Mouse (Mus musculus) liver, embryonic 13.5 days (tissue): Measurements from ENCODE around the gene Upk3b. TPM values are rescaled to one million over a fixed set of nuclear protein-coding genes. Genes with fewer than 3 reads are reported as not detected.

Source experiments
- ATAC-seq: fragments of 200-750 bp; cut with Nextera tagmentation; 2 replicates; pipeline ENCODE4 v1.8.0; 2017; ENCODE audit warnings: low read depth, mild to moderate bottlenecking, moderate number of reproducible peaks, moderate library complexity
- DNase-seq: peaks from one replicate; pipeline ENCODE4 v3.0.0; 2022
- H3K27ac ChIP-seq: fragments of 300-500 bp; sonication (generic); 2 replicates; pipeline ENCODE4 v1.5.1; 2015; ENCODE audit warnings: moderate library complexity, mild to moderate bottlenecking, inconsistent platforms
- H3K27me3 ChIP-seq: fragments of 300-500 bp; sonication (generic); 2 replicates; pipeline ENCODE4 v1.6.1; 2015; ENCODE audit warnings: mild to moderate bottlenecking, inconsistent platforms
- H3K36me3 ChIP-seq: fragments of 300-500 bp; sonication (generic); 2 replicates; pipeline ENCODE4 v1.6.1; 2015; ENCODE audit warnings: mild to moderate bottlenecking, inconsistent platforms
- H3K4me1 ChIP-seq: fragments of 300-500 bp; sonication (generic); replicated peaks from 2 replicates; pipeline ENCODE4 v1.6.1; 2015; ENCODE audit warnings: inconsistent platforms
- H3K4me2 ChIP-seq: fragments of 300-500 bp; sonication (generic); 2 replicates; pipeline ENCODE4 v1.6.1; 2015; ENCODE audit warnings: inconsistent platforms, mild to moderate bottlenecking, moderate library complexity
- H3K4me3 ChIP-seq: fragments of 300-500 bp; sonication (generic); replicated peaks from 2 replicates; pipeline ENCODE4 v1.5.1; 2015; ENCODE audit warnings: mild to moderate bottlenecking, inconsistent platforms
- H3K9ac ChIP-seq: fragments of 300-500 bp; sonication (generic); 2 replicates; pipeline ENCODE4 v1.6.1; 2015; ENCODE audit warnings: mild to moderate bottlenecking, inconsistent platforms
- H3K9me3 ChIP-seq: fragments of 300-500 bp; sonication (generic); replicated peaks from 2 replicates; pipeline ENCODE4 v1.6.1; 2016; ENCODE audit warnings: inconsistent platforms
- WGBS: fragments of 180-500 bp; shearing (Covaris S2); methylation state at CpG from one replicate; pipeline ENCODE4 v1.1.7; 2015; ENCODE audit not compliant: insufficient replicate concordance; 5-methylcytosine and 5-hydroxymethylcytosine counted together
- polyA plus RNA-seq: library from polyadenylated mRNA; unstranded; fragments of >200 nt; fragmentation: Nextera tagmentation; extraction: Ambion mirVana; gene quantifications from 2 replicates; pipeline ENCODE4 v1.2.1, GENCODE M21; 2015

Gene Upk3b
- polyA plus RNA-seq, 1 experiment from 2014 or later, result 3.8 TPM

DNA sequence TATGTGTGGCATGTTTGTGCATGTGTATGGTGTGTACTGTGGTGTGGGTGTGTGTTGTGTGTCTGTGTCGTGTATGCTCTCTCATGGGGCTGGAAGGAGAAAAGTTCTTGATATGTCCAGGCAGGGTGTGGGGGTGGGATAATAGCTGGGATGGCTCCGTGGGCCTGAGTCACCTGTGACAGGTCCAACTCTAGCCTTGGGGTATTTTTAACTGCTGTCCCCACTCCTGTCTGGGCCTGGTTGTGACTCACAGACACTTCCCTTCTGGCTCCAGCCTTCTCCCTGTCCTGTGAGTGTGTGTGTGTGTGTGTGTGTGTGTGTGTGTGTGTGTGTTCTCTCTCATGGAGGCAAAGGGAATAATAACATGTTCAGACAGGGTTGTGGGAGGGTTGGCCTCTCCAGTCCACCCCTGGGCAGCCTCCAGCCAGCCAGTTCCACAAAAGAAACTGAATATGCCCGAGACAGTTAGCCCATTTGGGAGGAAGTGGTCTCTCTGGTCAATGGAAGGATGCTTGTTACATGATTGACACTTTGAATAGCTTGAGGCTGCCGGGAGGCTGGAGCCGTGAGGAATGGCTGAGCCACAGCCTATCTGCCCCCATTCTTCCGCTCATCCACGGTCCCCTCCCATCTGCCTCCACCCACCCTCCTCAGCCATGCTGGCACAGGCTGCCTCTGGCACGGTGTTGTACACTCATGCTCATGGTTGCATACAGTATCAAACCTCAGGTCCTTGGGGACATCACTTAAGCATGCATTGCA is 56.1 kb downstream of the Upk3b start:
- H3K9ac ChIP-seq, result no peak overlapping the region
- H3K36me3 ChIP-seq, result no peaks in the 10 kb centered on the region
- H3K4me1 ChIP-seq, result no peaks in the 10 kb centered on the region
- 32% methylated on average over 8 of the region's 8 CpGs for WGBS
- H3K4me2 ChIP-seq, result no peak overlapping the region
- no peaks in the 10 kb centered on the region for H3K27me3 ChIP-seq
- H3K4me3 ChIP-seq, result no peak overlapping the region
- H3K27ac ChIP-seq, result no peak overlapping the region
- H3K9me3 ChIP-seq, result no peaks in the 10 kb centered on the region
- DNase-seq, result no peak
- ATAC-seq, result no peak

DNA sequence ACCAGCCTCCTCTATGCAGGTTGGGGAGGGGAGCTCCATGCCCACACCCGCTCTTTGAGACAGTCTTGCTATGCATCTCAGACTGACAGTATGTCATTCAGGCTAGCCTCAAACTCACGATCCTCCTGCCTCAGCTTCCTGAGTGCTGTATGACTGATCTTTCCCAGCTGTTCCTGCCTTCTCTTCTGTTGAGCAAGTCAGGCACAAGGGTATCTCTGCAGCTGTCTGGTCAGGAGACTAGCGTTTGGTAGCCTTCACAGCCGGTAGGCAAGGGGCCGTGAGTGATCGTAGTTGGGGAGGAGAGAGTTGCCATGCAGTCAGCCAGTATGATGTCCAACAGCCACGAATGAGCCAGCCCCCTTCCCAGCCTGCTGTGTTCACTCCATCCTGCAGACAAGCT is 56.8 kb downstream of the Upk3b start:
- Histone ChIP-seq H3K9me3 (no peaks in the 10 kb centered on the region), H3K36me3 (no peaks in the 10 kb centered on the region), H3K4me1 (no peaks in the 10 kb centered on the region), H3K27me3 (no peaks in the 10 kb centered on the region), H3K4me2 (no peak overlapping the region), H3K27ac (no peak overlapping the region), H3K9ac (no peak overlapping the region), H3K4me3 (no peak overlapping the region)
- DNase-seq (no peak), ATAC-seq (no peak)
- 50% methylated on average over 7 of the region's 7 CpGs for WGBS

Other genes starting within 250 kb of the Upk3b start
- gene Srrm3, start 231.6 kb upstream of the Upk3b start, polyA plus RNA-seq, result 0.07 TPM in 1 of 2 replicates, not detected in the other
- gene Hspb1, start 150.6 kb upstream of the Upk3b start, polyA plus RNA-seq, result 6.4 and 7.3 TPM in 2 replicates
- gene Ywhag, start 103.9 kb upstream of the Upk3b start, polyA plus RNA-seq, result 80.8 and 100 TPM in 2 replicates
- gene Ssc4d, start 64.0 kb upstream of the Upk3b start, polyA plus RNA-seq, result 1.8 TPM in 2 replicates
- not detected in 2 replicates for gene Zp3, start 58.4 kb upstream of the Upk3b start, polyA plus RNA-seq
- 6.7 and 7.0 TPM in 2 replicates for gene Dtx2, start 43.7 kb upstream of the Upk3b start, polyA plus RNA-seq
- gene Upk3bl, start 16.0 kb downstream of the Upk3b start, polyA plus RNA-seq, result 0.17 and 0.21 TPM in 2 replicates
- 1.0 and 1.4 TPM in 2 replicates for gene Rasa4, start 45.4 kb downstream of the Upk3b start, polyA plus RNA-seq
- 171 and 189 TPM in 2 replicates for gene Polr2j, start 78.1 kb downstream of the Upk3b start, polyA plus RNA-seq
- 44.9 and 46.4 TPM in 2 replicates for gene Lrwd1, start 97.6 kb downstream of the Upk3b start, polyA plus RNA-seq
- 15.2 and 15.5 TPM in 2 replicates for gene Alkbh4, start 97.7 kb downstream of the Upk3b start, polyA plus RNA-seq
- gene Orai2, start 132.2 kb downstream of the Upk3b start, polyA plus RNA-seq, result 3.8 and 3.9 TPM in 2 replicates
- gene Prkrip1, start 160.5 kb downstream of the Upk3b start, polyA plus RNA-seq, result 34.5 and 42.8 TPM in 2 replicates
- 1.4 and 1.7 TPM in 2 replicates for gene Sh2b2, start 208.1 kb downstream of the Upk3b start, polyA plus RNA-seq